Mouse (Mus musculus) C2C12 (cell line): ENCODE data around the gene Hoxb8.

ENCODE experiments used
- CTCF ChIP-seq: IDR thresholded peaks from one replicate; pipeline ENCODE4 v1.5.1; 2011; ENCODE audit not compliant: control insufficient read depth, insufficient read depth, insufficient read length
- MYOD1 ChIP-seq: IDR thresholded peaks from one replicate; pipeline ENCODE4 v1.6.1; 2011; ENCODE audit warnings: low read depth; ENCODE audit not compliant: control insufficient read depth, insufficient read length
- USF1 ChIP-seq: IDR thresholded peaks from one replicate; pipeline ENCODE4 v1.6.1; 2011; ENCODE audit warnings: low read depth, mild to moderate bottlenecking, control low read depth, moderate library complexity

GRCm38 (mm10) chr11:96319910-96320309, 38.2 kb downstream of the Hoxb8 start:
- no peak for TF ChIP-seq CTCF
- TF ChIP-seq USF1 = no peak
- TF ChIP-seq MYOD1 = no peak
